In the genomic region with DNA sequence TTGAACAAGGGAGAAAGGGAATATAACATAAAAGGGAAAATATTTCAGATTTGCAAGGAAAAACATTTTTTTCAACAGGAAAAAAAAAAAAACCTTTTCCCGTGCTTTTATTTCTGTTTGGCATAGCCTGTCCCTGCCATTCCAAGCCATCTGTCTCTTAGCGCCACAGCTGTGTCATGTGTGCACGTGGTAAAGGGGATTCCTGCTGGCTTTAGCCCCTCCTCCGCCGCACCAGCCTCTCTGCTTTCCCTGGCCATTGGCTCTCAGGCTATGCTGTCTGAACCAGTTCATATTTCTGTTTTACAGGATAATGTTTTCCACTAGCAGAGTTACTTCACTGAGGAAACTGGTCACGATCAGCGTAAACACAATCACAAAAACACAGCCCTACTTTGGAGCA, we compare ENCODE assay signal across 7 mouse cellular contexts. TPM values are rescaled to one million over a fixed set of nuclear protein-coding genes. Genes with fewer than 3 reads are reported as not detected.
DNase-seq lines count a peak whose midpoint lies in the region; ATAC-seq lines count a peak whose summit lies in the region.

No protein-coding gene starts in this region.

- H3K4me1 ChIP-seq in hindbrain, embryonic 15.5 days (replicated peaks) = 0 out of 2 replicates have a peak, but pooled peaks cover 5% of the 10 kb centered on the region

- no peak overlapping the region for H3K9ac ChIP-seq in hindbrain, embryonic 15.5 days

- H3K27ac ChIP-seq in hindbrain, embryonic 15.5 days (replicated peaks) = no peak overlapping the region

- no peaks in the 10 kb centered on the region for H3K9me3 ChIP-seq in hindbrain, embryonic 15.5 days

- 26% methylated on average over 7 of the region's 7 CpGs for WGBS in hindbrain, embryonic 15.5 days

- intact Hi-C loops in left cerebral cortex, postnatal 36 days (cut with DNase I) = no loop called here

- peak; percentile 85 for ATAC-seq in hindbrain, embryonic 15.5 days (ENCODE audit: low FRiP score, low read depth)

- H3K4me3 ChIP-seq in hindbrain, embryonic 15.5 days = no peak overlapping the region

- H3K36me3 ChIP-seq in hindbrain, embryonic 15.5 days = no peaks in the 10 kb centered on the region

- H3K27me3 ChIP-seq in hindbrain, embryonic 15.5 days = no peaks in the 10 kb centered on the region

- DNase-seq in brain, embryonic 18.5 days (ENCODE audit: low read depth, low spot score) = peak; percentile 72
- DNase-seq in embryo, embryonic 11.5 days (ENCODE audit: low read depth, low spot score) = peak; percentile 19
- peak; percentile 42 to 57 for DNase-seq in left cerebral cortex, postnatal 36 days (ENCODE audit: low spot score in 2 of 2)
- DNase-seq in neural tube, embryonic 10.5 days (ENCODE audit: extremely low spot score, low spot score) = peak; percentile 44
- DNase-seq in c-Kit-positive CD71-positive TER-119-positive erythroid progenitor cells, embryonic 14.5 days (ENCODE audit: low spot score) = no peak
- no peak for DNase-seq in thymus, postnatal 25 days

- H3K4me2 ChIP-seq in hindbrain, embryonic 15.5 days = no peak overlapping the region

RNA-seq across cellular contexts. Expression of a gene that starts 49.1 kb away (rescaled TPM):
- polyA plus RNA-seq in hindbrain, embryonic 15.5 days (2015; fragmentation: Nextera tagmentation; extraction: Ambion mirVana) = 10.9 and 12.4 TPM in 2 replicates
- total RNA-seq in left cerebral cortex, postnatal 36 days (2021) = 10 to 100 TPM; 48.6 to 53.4 TPM

Comparison
In these comparisons a context has a peak if more than half of its experiments do, and no peak if none do; other contexts are left out.
1. DNase-seq: peak in brain, embryonic 18.5 days (single experiment), embryo, embryonic 11.5 days (single experiment), left cerebral cortex, postnatal 36 days (2 of 2) and neural tube, embryonic 10.5 days (single experiment); none in c-Kit-positive CD71-positive TER-119-positive erythroid progenitor cells, embryonic 14.5 days (single experiment) and thymus, postnatal 25 days (single experiment).